Mouse (Mus musculus): ENCODE data around the gene Ankzf1.

- no peak for TF ChIP-seq CTCF (IDR thresholded peaks at IDR 0.05; ENCODE audit: low read depth, low read length)
- no peak; the same call in 1 of the 2 replicates for TF ChIP-seq POLR2A (IDR thresholded peaks at IDR 0.05; ENCODE audit: extremely low read depth, insufficient read depth, low read length)
Measured at GRCm38 (mm10) chr1:75168472-75169464, 23.2 kb upstream of the Ankzf1 start, which contains the start of gene Zfand2b.

All from liver, adult 2 months (tissue).